Mouse (Mus musculus) liver, embryonic 15.5 days (tissue): ENCODE data around the gene Mamdc4. TPM values are rescaled to one million over a fixed set of nuclear protein-coding genes. Genes with fewer than 3 reads are reported as not detected.

ENCODE experiments used
- ATAC-seq: fragments of 200-750 bp; cut with Nextera tagmentation; 2 replicates; pipeline ENCODE4 v1.8.0; 2017; ENCODE audit warnings: moderate number of reproducible peaks, mild to moderate bottlenecking, moderate library complexity; ENCODE audit not compliant: insufficient read depth
- H3K27ac ChIP-seq: fragments of 300-500 bp; sonication (generic); replicated peaks from 2 replicates; pipeline ENCODE4 v1.5.1; 2015; ENCODE audit warnings: mild to moderate bottlenecking, inconsistent platforms
- H3K27me3 ChIP-seq: fragments of 300-500 bp; sonication (generic); 2 replicates; pipeline ENCODE4 v1.6.1; 2015; ENCODE audit warnings: mild to moderate bottlenecking, inconsistent platforms
- H3K36me3 ChIP-seq: fragments of 300-500 bp; sonication (generic); replicated peaks from 2 replicates; pipeline ENCODE4 v1.6.1; 2015; ENCODE audit warnings: moderate library complexity, mild to moderate bottlenecking, inconsistent platforms
- H3K4me1 ChIP-seq: fragments of 300-500 bp; sonication (generic); replicated peaks from 2 replicates; pipeline ENCODE4 v1.6.1; 2015; ENCODE audit warnings: inconsistent platforms
- H3K4me2 ChIP-seq: fragments of 300-500 bp; sonication (generic); 2 replicates; pipeline ENCODE4 v1.6.1; 2015; ENCODE audit warnings: moderate library complexity, mild to moderate bottlenecking, inconsistent platforms
- H3K4me3 ChIP-seq: fragments of 300-500 bp; sonication (generic); replicated peaks from 2 replicates; pipeline ENCODE4 v1.5.1; 2015; ENCODE audit warnings: mild to moderate bottlenecking, inconsistent platforms
- H3K9ac ChIP-seq: fragments of 300-500 bp; sonication (generic); 2 replicates; pipeline ENCODE4 v1.6.1; 2015; ENCODE audit warnings: moderate library complexity, mild to moderate bottlenecking, inconsistent platforms
- H3K9me3 ChIP-seq: fragments of 300-500 bp; sonication (generic); replicated peaks from 2 replicates; pipeline ENCODE4 v1.6.1; 2016; ENCODE audit warnings: inconsistent platforms
- WGBS: fragments of 180-500 bp; shearing (Covaris S2); methylation state at CpG from one replicate; pipeline ENCODE4 v1.1.7; 2015; ENCODE audit warnings: mixed read lengths; ENCODE audit not compliant: insufficient replicate concordance; 5-methylcytosine and 5-hydroxymethylcytosine counted together
- polyA plus RNA-seq: library from polyadenylated mRNA; unstranded; fragments of >200 nt; fragmentation: Nextera tagmentation; extraction: Ambion mirVana; gene quantifications from 2 replicates; pipeline ENCODE4 v1.2.1, GENCODE M21; 2015

The Mamdc4 gene
- 0.32 and 7.7 TPM in 2 replicates for polyA plus RNA-seq

DNA sequence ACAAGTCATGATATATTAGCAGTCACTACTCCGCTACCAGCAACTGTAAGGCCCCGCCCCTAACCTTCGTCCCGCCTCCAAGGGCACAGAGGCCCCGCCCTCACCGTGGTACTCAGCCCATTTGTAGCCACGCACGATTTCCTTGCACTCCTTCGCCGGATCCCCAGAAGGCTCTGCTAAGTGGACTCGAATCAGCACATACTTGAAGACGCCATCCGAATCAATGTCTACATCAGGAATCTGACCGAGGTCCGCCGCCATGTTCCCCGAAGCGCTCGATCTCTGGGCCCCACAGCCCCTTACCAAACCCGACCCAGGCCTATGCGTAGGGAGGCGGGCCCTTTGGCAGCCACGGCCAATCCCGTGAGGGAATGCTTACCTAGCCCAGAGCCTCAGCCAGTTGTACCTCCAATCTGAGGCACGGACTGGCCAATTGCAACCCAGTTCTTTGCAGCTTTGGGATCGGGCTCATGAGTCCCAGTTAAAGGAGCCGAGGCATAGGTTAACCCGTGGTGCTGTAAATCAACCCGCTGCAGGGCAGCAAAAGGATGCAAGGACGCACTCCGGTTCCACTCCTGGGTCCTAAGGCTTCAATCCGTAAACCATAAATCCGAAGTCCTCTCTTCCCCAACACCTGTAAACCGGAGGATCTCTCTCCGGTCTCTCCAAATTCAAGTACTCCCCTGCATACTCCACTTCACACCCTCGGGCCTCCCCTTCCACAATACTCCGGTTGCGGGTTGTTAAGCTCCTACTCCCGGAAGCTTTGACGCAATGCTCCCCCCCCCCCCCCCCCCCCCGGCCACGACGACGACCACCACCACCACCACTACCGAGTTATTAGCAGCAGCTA lies at the start of gene Mamdc4, which contains the start of gene Phpt1:
TSS of gene Mamdc4 (minus strand) at position 267 of the 853 bp plus-strand sequence.
TSS of gene Phpt1 (minus strand) at position 646 of the 853 bp plus-strand sequence.
- Histone ChIP-seq H3K4me2 (peak within 1 kb of the TSS; percentile 73), H3K9me3 (no peaks in the 10 kb centered on the region), H3K27me3 (peaks cover 46% of the 10 kb centered on the region), H3K9ac (peak within 1 kb of the TSS; percentile 45), H3K4me3 (peak within 1 kb of the TSS; percentile 62), H3K36me3 (0 out of 2 replicates have a peak, but pooled peaks cover under 1% of the 10 kb centered on the region), H3K4me1 (peaks cover 73% of the 10 kb centered on the region), H3K27ac (peak within 1 kb of the TSS; percentile 46)
- ATAC-seq: peak; percentile 94
- under 1% methylated on average over 44 of the region's 45 CpGs for WGBS

- peak; percentile 79 for ATAC-seq
- H3K9me3 ChIP-seq: no peaks in the 10 kb centered on the region
- no peak within 1 kb of the TSS for H3K9ac ChIP-seq
- peaks cover 12% of the 10 kb centered on the region for H3K4me1 ChIP-seq
- H3K4me2 ChIP-seq: peak within 1 kb of the TSS; percentile 74
- H3K4me3 ChIP-seq: peak within 1 kb of the TSS; percentile 52
- no peak within 1 kb of the TSS for H3K27ac ChIP-seq
- H3K27me3 ChIP-seq: peaks cover 38% of the 10 kb centered on the region
- WGBS: 7% methylated on average over 34 of the region's 34 CpGs
- H3K36me3 ChIP-seq: no peaks in the 10 kb centered on the region
These were observed 46.9 kb upstream of the Mamdc4 start, which contains the start of gene Tmem141 for GRCm38 (mm10) chr2:25621229-25622200. Gene Tmem141 (minus strand): TSS chr2:25622005.

DNA sequence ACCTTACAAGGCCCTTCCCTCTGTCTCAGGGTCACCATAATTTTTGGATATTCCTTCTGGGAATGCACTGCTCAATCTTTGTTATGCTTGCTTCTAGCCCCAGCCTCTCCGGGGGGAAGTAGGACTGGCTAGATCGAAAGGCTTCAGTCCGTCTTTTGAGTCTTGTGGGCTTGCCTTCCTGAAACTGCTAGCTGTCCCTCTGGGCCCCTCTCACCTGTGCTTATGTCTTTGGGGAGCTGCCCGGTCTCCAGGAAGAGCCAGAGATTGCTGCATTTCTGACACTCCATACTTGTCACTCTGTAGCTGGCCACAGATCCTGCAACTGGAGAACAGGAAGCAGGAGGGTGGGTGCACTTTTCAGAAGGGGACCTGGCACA lies 46.2 kb upstream of the Mamdc4 start:
- H3K4me2 ChIP-seq: peak overlapping the region; percentile 74
- no peaks in the 10 kb centered on the region for H3K9me3 ChIP-seq
- no peak overlapping the region for H3K4me3 ChIP-seq
- H3K4me1 ChIP-seq: peaks cover 17% of the 10 kb centered on the region
- H3K9ac ChIP-seq: no peak overlapping the region
- no peak overlapping the region for H3K27ac ChIP-seq
- no peak for ATAC-seq
- WGBS: 50% methylated on average over 4 of the region's 4 CpGs
- H3K27me3 ChIP-seq: peaks cover 44% of the 10 kb centered on the region
- no peaks in the 10 kb centered on the region for H3K36me3 ChIP-seq

- Histone ChIP-seq H3K36me3 (no peaks in the 10 kb centered on the region), H3K27me3 (peaks cover 49% of the 10 kb centered on the region), H3K4me1 (peaks cover 18% of the 10 kb centered on the region), H3K4me2 (no peak overlapping the region), H3K4me3 (no peak overlapping the region), H3K27ac (no peak overlapping the region), H3K9ac (no peak overlapping the region), H3K9me3 (no peaks in the 10 kb centered on the region)
- 11% methylated on average over 6 of the region's 6 CpGs for WGBS
- ATAC-seq: no peak
These were observed 45.7 kb upstream of the Mamdc4 start for GRCm38 (mm10) chr2:25620386-25620785.

GRCm38 (mm10) chr2:25617578-25617977 lies 42.9 kb upstream of the Mamdc4 start, which contains the start of gene Ccdc183:
Gene Ccdc183 (minus strand): TSS chr2:25617678.
- no peak for ATAC-seq
- Histone ChIP-seq H3K27me3 (peaks cover 66% of the 10 kb centered on the region), H3K4me1 (peaks cover 18% of the 10 kb centered on the region), H3K4me3 (no peak within 1 kb of the TSS), H3K9ac (no peak within 1 kb of the TSS), H3K4me2 (no peak within 1 kb of the TSS), H3K36me3 (no peaks in the 10 kb centered on the region), H3K27ac (no peak within 1 kb of the TSS), H3K9me3 (no peaks in the 10 kb centered on the region)
- WGBS: 49% methylated on average over 3 of the region's 3 CpGs

- peaks cover 66% of the 10 kb centered on the region for H3K27me3 ChIP-seq
- peak overlapping the region; percentile 13 for H3K4me2 ChIP-seq
- no peaks in the 10 kb centered on the region for H3K9me3 ChIP-seq
- H3K36me3 ChIP-seq: no peaks in the 10 kb centered on the region
- no peak overlapping the region for H3K9ac ChIP-seq
- 18% methylated on average over 22 of the region's 22 CpGs for WGBS
- H3K27ac ChIP-seq: no peak overlapping the region
- peaks cover 13% of the 10 kb centered on the region for H3K4me1 ChIP-seq
- no peak overlapping the region for H3K4me3 ChIP-seq
- ATAC-seq: no peak
These were observed 41.8 kb upstream of the Mamdc4 start for GRCm38 (mm10) chr2:25616398-25616797.

- H3K27ac ChIP-seq: peak overlapping the region; percentile 86; the same call in 1 of the 2 replicates
- H3K9ac ChIP-seq: 0 out of 2 replicates have a peak overlapping the region, but pooled peaks have one; percentile 8
- peak overlapping the region; percentile 80 for H3K4me2 ChIP-seq
- ATAC-seq: no peak
- H3K27me3 ChIP-seq: peaks cover 11% of the 10 kb centered on the region; the same call in 1 of the 2 replicates
- peak overlapping the region; percentile 89 for H3K4me3 ChIP-seq
- 50% methylated on average over 10 of the region's 10 CpGs for WGBS
- H3K4me1 ChIP-seq: peaks cover 31% of the 10 kb centered on the region
- no peaks in the 10 kb centered on the region for H3K9me3 ChIP-seq
- H3K36me3 ChIP-seq: no peaks in the 10 kb centered on the region; the same call in 1 of the 2 replicates
These were observed 34.0 kb upstream of the Mamdc4 start for GRCm38 (mm10) chr2:25608671-25609070.

DNA sequence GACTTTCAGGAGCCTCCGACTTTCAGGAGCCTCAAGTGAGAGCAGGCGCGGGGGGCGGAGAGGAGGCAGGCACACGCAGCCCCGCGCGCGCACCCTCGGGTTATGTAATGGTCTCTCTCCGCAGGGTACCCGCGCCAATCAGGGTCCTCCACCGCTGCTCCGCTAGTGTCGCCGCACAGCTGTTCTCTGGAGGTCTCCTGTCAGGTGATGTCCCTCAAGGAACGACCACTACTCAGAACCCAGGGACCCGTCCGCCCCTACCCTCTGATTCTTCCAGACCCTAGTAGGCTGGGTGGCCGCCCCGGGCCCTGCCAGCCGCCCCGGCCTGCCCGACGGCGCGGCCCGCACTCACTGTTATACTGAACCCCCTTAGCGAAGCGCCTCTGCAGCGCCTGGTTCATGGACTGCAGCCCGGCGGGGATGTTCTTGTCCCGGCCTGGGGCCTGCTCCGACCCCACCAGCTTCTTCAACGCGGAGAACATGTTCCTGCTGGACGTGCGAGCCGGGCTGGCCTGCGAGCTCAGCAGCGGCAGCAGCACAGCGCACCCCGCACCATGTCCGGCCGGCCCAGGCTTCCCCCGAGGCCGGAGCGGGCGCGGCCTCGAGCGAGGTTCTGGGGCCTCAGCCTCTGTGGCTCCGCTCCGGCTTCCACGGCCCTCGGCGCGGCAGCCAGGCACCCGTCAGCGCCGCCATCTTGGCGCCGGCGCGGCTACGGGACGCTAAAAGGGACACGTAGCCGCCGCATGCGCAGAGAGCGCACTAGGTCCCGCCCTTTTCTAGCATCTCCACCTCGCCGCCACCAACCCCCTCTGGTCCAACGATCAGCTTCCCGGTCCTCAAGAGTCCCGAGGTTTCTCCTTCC lies 33.3 kb upstream of the Mamdc4 start, which contains the start of gene Rabl6:
TSS of gene Rabl6 (minus strand) at position 761 of the 862 bp plus-strand sequence.
- Histone ChIP-seq H3K4me3 (peak within 1 kb of the TSS; percentile 89), H3K27ac (peak within 1 kb of the TSS; percentile 86), H3K9ac (peak within 1 kb of the TSS; percentile 91), H3K36me3 (peaks cover 5% of the 10 kb centered on the region), H3K9me3 (no peaks in the 10 kb centered on the region), H3K4me1 (peaks cover 31% of the 10 kb centered on the region), H3K27me3 (peaks cover 6% of the 10 kb centered on the region; the same call in 1 of the 2 replicates), H3K4me2 (peak within 1 kb of the TSS; percentile 80)
- under 1% methylated on average over 80 of the region's 80 CpGs for WGBS
- peak; percentile 79 for ATAC-seq

GRCm38 (mm10) chr2:25602526-25602925 lies 27.9 kb upstream of the Mamdc4 start:
- no peaks in the 10 kb centered on the region for H3K27me3 ChIP-seq
- no peaks in the 10 kb centered on the region for H3K9me3 ChIP-seq
- H3K36me3 ChIP-seq: peaks cover 60% of the 10 kb centered on the region
- no peak for ATAC-seq
- peaks cover 36% of the 10 kb centered on the region for H3K4me1 ChIP-seq
- H3K4me2 ChIP-seq: no peak overlapping the region
- no peak overlapping the region for H3K4me3 ChIP-seq
- H3K9ac ChIP-seq: no peak overlapping the region
- no peak overlapping the region for H3K27ac ChIP-seq
- 79% methylated on average over 5 of the region's 5 CpGs for WGBS

- WGBS: 67% methylated on average over 2 of the region's 2 CpGs
These were observed 25.4 kb upstream of the Mamdc4 start for GRCm38 (mm10) chr2:25600037-25600436.

More at GRCm38 (mm10) chr2:25600037-25600436, 25.4 kb upstream of the Mamdc4 start:
- Histone ChIP-seq H3K36me3 (peaks cover 84% of the 10 kb centered on the region), H3K27ac (peak overlapping the region; percentile 19; the same call in 1 of the 2 replicates), H3K4me2 (no peak overlapping the region), H3K4me3 (no peak overlapping the region), H3K9me3 (no peaks in the 10 kb centered on the region), H3K4me1 (peaks cover 19% of the 10 kb centered on the region), H3K27me3 (no peaks in the 10 kb centered on the region), H3K9ac (no peak overlapping the region)
- peak; percentile 69 for ATAC-seq
